Mouse (Mus musculus): ENCODE measurements around the gene Oas1g. TPM values are rescaled to one million over a fixed set of nuclear protein-coding genes. Genes with fewer than 3 reads are reported as not detected.

Gene Oas1g
- polyA plus RNA-seq, 1 experiment = not detected

- no peaks in the 10 kb centered on the region for H3K4me1 ChIP-seq (ENCODE audit: control insufficient read depth, insufficient read depth, low read length)
- TF ChIP-seq POLR2A (IDR thresholded peaks at IDR 0.05; ENCODE audit: control insufficient read depth, low read depth, low read length) (no peak), CTCF (IDR thresholded peaks at IDR 0.05; ENCODE audit: control insufficient read depth, insufficient read depth, insufficient replicate concordance, low read depth, low read length) (peak; percentile 50; the same call in 1 of the 2 replicates)
- no peak overlapping the region for H3K27ac ChIP-seq (ENCODE audit: control insufficient read depth, insufficient read depth, low read depth, low read length)
- no peaks in the 10 kb centered on the region for H3K36me3 ChIP-seq (ENCODE audit: control insufficient read depth, insufficient read depth, low read length)
- no peaks in the 10 kb centered on the region for H3K27me3 ChIP-seq (ENCODE audit: control insufficient read depth, insufficient read depth, low read length)
- H3K4me3 ChIP-seq (ENCODE audit: control insufficient read depth, low read depth, low read length) = no peak overlapping the region
Observed at GRCm38 (mm10) chr5:120849601-120850136, 37.7 kb downstream of the Oas1g start.

- no peaks in the 10 kb centered on the region for H3K27me3 ChIP-seq (ENCODE audit: control insufficient read depth, insufficient read depth, low read length)
- TF ChIP-seq POLR2A (IDR thresholded peaks at IDR 0.05; ENCODE audit: control insufficient read depth, low read depth, low read length) (no peak), CTCF (IDR thresholded peaks at IDR 0.05; ENCODE audit: control insufficient read depth, insufficient read depth, insufficient replicate concordance, low read depth, low read length) (no peak)
- no peak within 1 kb of the TSS for H3K27ac ChIP-seq (ENCODE audit: control insufficient read depth, insufficient read depth, low read depth, low read length)
- H3K4me1 ChIP-seq (ENCODE audit: control insufficient read depth, insufficient read depth, low read length) = no peaks in the 10 kb centered on the region
- H3K4me3 ChIP-seq (ENCODE audit: control insufficient read depth, low read depth, low read length) = no peak within 1 kb of the TSS
- no peaks in the 10 kb centered on the region for H3K36me3 ChIP-seq (ENCODE audit: control insufficient read depth, insufficient read depth, low read length)
Observed at GRCm38 (mm10) chr5:120847067-120847466, 40.3 kb downstream of the Oas1g start, which contains the start of gene Oas1f. Gene Oas1f, plus strand, starts transcription at chr5:120847367.

GRCm38 (mm10) chr5:120844713-120845112, 42.7 kb downstream of the Oas1g start:
- Histone ChIP-seq H3K4me1 (ENCODE audit: control insufficient read depth, insufficient read depth, low read length) (no peaks in the 10 kb centered on the region), H3K27me3 (ENCODE audit: control insufficient read depth, insufficient read depth, low read length) (no peaks in the 10 kb centered on the region), H3K27ac (ENCODE audit: control insufficient read depth, insufficient read depth, low read depth, low read length) (no peak overlapping the region), H3K4me3 (ENCODE audit: control insufficient read depth, low read depth, low read length) (no peak overlapping the region), H3K36me3 (ENCODE audit: control insufficient read depth, insufficient read depth, low read length) (no peaks in the 10 kb centered on the region)
- TF ChIP-seq CTCF (IDR thresholded peaks at IDR 0.05; ENCODE audit: control insufficient read depth, insufficient read depth, insufficient replicate concordance, low read depth, low read length) (no peak), POLR2A (IDR thresholded peaks at IDR 0.05; ENCODE audit: control insufficient read depth, low read depth, low read length) (no peak)

DNA sequence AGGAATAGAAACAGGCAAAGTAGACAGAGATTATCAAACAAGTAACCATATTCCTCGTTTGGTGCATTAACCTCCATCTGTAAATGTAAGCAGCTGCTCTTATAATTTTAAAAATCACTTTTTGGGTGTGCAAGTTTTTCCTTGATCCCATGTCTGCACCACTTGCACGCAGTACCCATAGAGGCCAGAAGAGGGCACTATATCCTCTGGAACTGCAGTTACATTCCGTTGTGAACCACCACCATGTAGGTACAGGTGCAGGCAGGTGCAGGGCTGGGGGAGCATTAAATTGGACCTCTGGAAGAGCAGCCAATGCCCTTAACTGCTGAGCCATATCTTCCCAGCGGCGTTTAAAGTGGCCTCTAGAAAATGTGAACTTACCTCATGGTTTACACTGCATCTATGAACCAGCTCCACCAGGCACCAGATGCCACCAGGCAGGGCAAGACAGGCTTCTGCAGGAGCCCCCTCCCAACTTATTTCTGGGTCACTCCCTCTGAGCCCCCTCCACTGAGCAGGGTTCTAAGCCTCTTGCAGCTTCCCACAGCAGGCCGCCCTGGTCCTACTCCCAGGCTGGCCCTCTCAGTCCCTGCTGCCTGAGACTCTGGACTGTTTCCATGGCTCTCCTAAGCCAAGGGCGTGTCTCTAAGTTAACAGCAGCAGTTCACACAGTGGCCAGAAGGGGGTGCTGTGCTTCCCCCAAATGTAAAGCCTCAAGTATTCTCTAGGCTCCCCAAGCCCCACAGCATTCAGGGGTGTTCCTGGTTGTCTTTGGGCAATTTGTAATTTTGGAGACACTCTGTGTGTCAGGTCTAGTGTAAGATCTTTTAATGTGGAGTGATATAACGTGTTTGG, 50.5 kb downstream of the Oas1g start:
- no peak overlapping the region for H3K27ac ChIP-seq (ENCODE audit: control insufficient read depth, insufficient read depth, low read depth, low read length)
- no peaks in the 10 kb centered on the region for H3K36me3 ChIP-seq (ENCODE audit: control insufficient read depth, insufficient read depth, low read length)
- peaks cover 5% of the 10 kb centered on the region for H3K4me1 ChIP-seq (ENCODE audit: control insufficient read depth, insufficient read depth, low read length)
- H3K4me3 ChIP-seq (ENCODE audit: control insufficient read depth, low read depth, low read length) = no peak overlapping the region
- TF ChIP-seq POLR2A (IDR thresholded peaks at IDR 0.05; ENCODE audit: control insufficient read depth, low read depth, low read length) (no peak), CTCF (IDR thresholded peaks at IDR 0.05; ENCODE audit: control insufficient read depth, insufficient read depth, insufficient replicate concordance, low read depth, low read length) (peak; percentile 82)
- no peaks in the 10 kb centered on the region for H3K27me3 ChIP-seq (ENCODE audit: control insufficient read depth, insufficient read depth, low read length)

- Histone ChIP-seq H3K4me3 (ENCODE audit: control insufficient read depth, low read depth, low read length) (no peak overlapping the region), H3K27me3 (ENCODE audit: control insufficient read depth, insufficient read depth, low read length) (no peaks in the 10 kb centered on the region), H3K27ac (ENCODE audit: control insufficient read depth, insufficient read depth, low read depth, low read length) (no peak overlapping the region), H3K36me3 (ENCODE audit: control insufficient read depth, insufficient read depth, low read length) (no peaks in the 10 kb centered on the region), H3K4me1 (ENCODE audit: control insufficient read depth, insufficient read depth, low read length) (peaks cover 5% of the 10 kb centered on the region)
- TF ChIP-seq POLR2A (IDR thresholded peaks at IDR 0.05; ENCODE audit: control insufficient read depth, low read depth, low read length) (no peak), CTCF (IDR thresholded peaks at IDR 0.05; ENCODE audit: control insufficient read depth, insufficient read depth, insufficient replicate concordance, low read depth, low read length) (no peak)
Observed at GRCm38 (mm10) chr5:120833335-120834280, 53.8 kb downstream of the Oas1g start.

DNA sequence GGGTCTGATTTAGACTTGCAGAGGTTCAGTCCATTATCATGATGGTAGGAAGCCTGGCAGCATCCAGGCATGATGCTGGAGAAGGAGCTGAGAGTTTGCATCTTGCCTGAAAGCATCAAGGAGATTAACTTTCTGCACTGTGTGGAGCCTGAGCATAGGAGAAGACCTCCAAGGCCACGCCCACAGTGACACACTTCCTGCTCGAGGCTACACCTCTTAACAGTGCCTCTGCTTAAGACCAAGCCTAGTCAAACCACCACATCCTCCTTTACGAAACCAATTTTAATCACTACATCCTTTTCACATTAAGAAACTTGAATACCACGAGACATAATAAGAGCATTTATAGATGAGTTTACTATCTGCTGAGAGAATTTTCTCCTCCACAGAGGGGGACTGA, 56.4 kb downstream of the Oas1g start:
- no peaks in the 10 kb centered on the region for H3K27me3 ChIP-seq (ENCODE audit: control insufficient read depth, insufficient read depth, low read length)
- no peaks in the 10 kb centered on the region for H3K4me1 ChIP-seq (ENCODE audit: control insufficient read depth, insufficient read depth, low read length)
- TF ChIP-seq POLR2A (IDR thresholded peaks at IDR 0.05; ENCODE audit: control insufficient read depth, low read depth, low read length) (no peak), CTCF (IDR thresholded peaks at IDR 0.05; ENCODE audit: control insufficient read depth, insufficient read depth, insufficient replicate concordance, low read depth, low read length) (no peak)
- no peak overlapping the region for H3K4me3 ChIP-seq (ENCODE audit: control insufficient read depth, low read depth, low read length)
- no peak overlapping the region for H3K27ac ChIP-seq (ENCODE audit: control insufficient read depth, insufficient read depth, low read depth, low read length)
- H3K36me3 ChIP-seq (ENCODE audit: control insufficient read depth, insufficient read depth, low read length) = no peaks in the 10 kb centered on the region

Other genes with a start within 250 kb of the Oas1g start
- 20.0 and 20.9 TPM in 2 replicates for gene Rasal1, start 238.8 kb downstream of the Oas1g start, polyA plus RNA-seq (2012; rRNA removed)
- 38.6 and 46.0 TPM in 2 replicates for gene Dtx1, start 175.7 kb downstream of the Oas1g start, polyA plus RNA-seq (2012; rRNA removed)
- gene Oas2, start 137.8 kb downstream of the Oas1g start, polyA plus RNA-seq (2012; rRNA removed) = 0.23 and 0.36 TPM in 2 replicates
- gene Oas3, start 110.0 kb downstream of the Oas1g start, polyA plus RNA-seq (2012; rRNA removed) = 0.05 and 0.07 TPM in 2 replicates
- gene Oas1e, start 92.1 kb downstream of the Oas1g start, polyA plus RNA-seq (2012; rRNA removed) = 0.07 TPM in 1 of 2 replicates, not detected in the other
- gene Oas1c, start 75.1 kb downstream of the Oas1g start, polyA plus RNA-seq (2012; rRNA removed) = 0.09 and 0.32 TPM in 2 replicates
- gene Oas1f, start 40.2 kb downstream of the Oas1g start, polyA plus RNA-seq (2012; rRNA removed) = not detected in 2 replicates
- 0.06 TPM in 1 of 2 replicates, not detected in the other for gene Oas1h, start 26.2 kb downstream of the Oas1g start, polyA plus RNA-seq (2012; rRNA removed)
- 0.27 and 0.42 TPM in 2 replicates for gene Oas1a, start 19.9 kb upstream of the Oas1g start, polyA plus RNA-seq (2012; rRNA removed)
- not detected in 2 replicates for gene Oas1d, start 26.9 kb upstream of the Oas1g start, polyA plus RNA-seq (2012; rRNA removed)
- gene Rph3a, start 122.5 kb upstream of the Oas1g start, polyA plus RNA-seq (2012; rRNA removed) = 1.3 and 1.8 TPM in 2 replicates

All from testis, adult 2 months (tissue).